Mouse (Mus musculus) retina, adult 2 months (tissue): ENCODE data around the gene Ntpcr.

Source experiments
- DNase-seq: peaks from one replicate; pipeline ENCODE4 v3.0.0-alpha.2; 2012; ENCODE audit warnings: low read depth, low spot score

Ntpcr gene

DNA sequence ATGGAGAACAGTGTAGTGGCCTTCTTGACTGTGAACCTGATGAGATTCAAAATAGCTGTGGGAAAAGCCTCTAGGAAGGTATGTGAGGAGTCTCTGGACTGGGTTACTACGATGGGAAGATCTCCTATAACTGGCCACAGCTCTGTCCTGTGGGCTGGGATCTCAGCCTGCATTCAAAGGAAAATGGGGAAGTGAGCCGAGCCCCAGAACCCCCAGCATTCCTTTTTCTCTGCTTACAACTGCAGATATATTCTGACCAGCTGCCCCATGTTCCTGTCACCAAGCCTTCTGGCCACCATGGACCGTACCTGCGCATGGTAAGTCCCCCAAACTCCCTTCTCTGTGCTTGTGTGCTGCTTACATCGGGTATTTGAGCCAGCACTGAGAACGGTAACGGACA, at the start of gene Ntpcr:
Gene Ntpcr (plus strand): TSS at position 218 of the 400 bp plus-strand sequence.
- no peak for DNase-seq

DNA sequence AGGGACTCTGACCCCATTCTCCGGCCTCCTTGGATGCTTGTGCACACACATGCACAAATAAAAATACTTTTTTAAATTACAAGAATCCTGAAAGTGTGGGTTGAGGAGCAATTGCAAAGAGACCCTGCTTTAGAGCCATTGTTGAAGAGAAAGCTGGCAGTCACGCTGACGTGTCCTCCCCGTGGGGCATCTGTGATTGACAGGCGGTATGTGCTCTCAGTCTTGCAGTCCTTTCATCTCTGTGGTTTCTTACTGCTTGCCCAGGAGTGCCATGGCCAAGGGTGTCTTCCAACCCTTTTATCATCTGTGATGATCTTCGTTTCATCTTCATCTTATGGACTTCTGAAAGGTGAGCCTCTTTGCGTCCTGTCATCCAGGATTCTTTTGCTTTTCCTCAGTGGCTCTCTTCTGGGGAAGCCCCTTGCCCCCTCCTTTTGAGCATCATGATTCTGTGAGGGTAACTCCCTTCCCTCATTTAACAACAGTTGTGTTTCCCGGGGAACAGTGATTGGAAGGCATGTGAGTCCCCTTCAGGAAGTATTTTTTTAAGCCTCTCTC, 48.8 kb upstream of the Ntpcr start:
- no peak for DNase-seq

DNA sequence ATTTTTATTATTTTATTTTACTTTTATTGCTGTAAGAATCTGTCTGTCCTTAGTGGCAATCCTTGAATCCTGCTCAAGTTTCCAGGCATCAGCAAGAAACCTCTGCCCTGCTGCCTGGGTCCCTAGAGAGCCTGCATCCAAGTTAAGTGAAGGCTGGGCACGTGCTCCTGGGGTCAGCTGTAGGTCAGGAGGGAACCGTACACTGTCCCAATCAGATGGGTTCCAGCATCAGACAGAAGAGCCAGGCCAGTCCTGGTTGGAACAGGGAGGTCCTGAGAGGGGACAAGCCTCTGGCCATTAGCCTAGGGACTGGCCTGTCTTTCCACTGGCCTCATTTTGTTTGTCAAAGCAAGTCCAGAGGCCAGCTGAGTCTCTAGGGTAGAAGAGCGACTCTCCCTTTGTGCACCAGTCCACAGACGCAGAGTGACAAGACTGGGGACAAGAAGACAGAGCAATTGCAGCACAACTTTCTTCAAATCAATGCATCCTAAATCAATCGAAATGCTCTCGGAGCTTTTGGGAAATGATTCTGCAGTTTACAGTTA, 44.5 kb upstream of the Ntpcr start:
- DNase-seq, result no peak

DNA sequence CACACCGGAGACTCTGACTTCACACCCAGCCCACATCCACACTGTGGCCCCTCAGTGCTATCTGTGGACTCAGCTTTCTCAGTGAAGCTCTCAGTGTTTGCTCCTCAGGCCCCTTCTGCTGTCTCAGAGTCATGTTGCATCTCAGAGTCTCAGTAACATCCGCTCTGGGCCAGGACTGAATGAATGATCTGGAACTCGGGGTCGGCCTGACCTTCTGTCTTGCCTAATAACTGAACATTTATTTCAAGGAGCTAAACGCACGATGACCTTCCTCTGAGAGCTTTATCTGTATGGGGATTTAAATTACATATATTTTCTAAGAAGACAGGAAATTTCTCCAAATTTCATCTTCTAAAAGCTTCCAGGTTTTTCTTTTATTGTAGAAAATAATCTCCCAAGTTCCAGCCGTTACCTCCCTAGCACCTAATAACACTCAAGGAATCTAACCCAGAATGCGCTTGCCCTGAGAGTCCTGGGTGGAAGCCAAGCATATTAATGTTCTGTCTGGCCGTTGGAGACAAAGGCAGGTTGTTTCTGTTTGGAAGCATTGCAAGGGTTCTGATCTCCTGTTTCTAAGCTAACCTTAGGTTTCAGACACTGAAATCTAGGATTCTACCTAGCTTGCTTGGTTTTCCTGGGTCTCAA, 43.4 kb upstream of the Ntpcr start:
- no peak for DNase-seq

DNA sequence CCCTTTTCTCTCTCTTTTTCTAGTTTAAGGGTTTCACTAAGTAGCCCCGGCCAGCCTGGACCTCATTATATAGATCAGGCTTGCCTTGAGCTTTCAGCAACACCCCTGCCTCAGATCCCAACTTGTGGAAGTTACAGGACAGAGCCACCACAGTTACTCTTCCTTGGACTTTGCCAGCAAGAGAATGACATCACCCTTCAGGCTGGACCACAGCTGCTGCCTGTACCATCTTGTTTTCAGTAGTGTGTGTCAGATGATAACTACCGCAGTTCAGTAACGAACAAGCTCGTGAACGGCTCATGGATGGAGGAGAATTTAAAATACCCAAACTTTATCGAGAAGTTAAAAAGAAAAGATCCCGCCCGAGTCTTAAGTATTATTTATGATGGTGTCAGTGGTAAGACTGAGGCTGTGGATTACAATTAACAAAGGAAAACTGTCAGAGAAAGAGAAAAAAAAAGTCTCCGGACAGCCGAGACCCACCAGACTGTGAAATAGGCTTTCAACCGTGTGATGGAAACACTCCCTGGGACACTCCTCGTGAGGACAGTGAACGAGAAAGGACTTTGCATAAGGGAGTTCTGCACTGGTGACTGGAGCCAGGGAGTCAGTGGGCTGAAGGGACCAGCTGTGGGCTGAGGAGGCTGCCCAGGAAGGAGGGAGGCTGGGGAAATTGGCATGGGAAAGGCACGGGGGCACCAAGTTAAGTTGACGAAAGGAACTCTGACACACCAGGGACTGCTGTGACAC, 39.4 kb upstream of the Ntpcr start:
- no peak for DNase-seq

DNA sequence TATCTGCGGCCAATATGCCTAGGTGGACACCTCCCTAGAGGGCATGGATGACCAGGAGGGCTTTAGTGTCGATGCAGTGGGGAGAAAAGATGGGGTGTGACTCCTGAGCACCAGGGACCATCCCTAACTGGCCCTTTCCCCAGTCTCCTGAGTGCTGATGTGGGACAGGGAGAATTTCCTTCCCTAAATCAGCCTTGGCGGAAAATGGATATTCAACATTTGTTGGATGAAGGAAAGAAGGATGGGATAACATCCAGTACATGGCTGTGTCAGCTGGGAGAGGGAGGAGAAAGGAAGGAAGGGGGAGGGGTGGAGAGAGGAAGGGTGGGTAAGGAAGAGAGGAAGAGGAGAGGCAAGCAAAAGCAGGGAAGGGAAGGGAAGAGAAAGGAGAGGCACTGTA, 38.8 kb upstream of the Ntpcr start:
- no peak for DNase-seq

DNA sequence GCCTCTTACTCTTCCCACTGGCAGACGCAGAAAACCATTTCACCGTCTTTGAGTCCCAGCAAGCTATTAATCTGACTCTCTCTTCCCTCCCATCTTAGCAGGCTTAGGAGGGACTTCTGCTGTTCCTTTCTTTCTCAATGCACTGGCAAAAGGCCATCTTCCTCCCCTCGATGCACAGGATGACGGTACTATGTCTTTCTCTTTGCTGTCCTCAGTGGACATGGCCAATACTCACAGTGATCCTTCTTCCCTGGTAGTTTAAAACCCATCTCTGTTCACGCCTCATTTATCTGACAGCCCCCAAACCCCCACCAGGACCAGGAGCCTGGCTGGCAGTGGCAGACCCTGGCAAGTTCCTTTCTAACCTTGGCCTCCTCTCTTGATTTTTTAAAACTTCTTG, 37.3 kb upstream of the Ntpcr start:
- DNase-seq, result no peak

DNA sequence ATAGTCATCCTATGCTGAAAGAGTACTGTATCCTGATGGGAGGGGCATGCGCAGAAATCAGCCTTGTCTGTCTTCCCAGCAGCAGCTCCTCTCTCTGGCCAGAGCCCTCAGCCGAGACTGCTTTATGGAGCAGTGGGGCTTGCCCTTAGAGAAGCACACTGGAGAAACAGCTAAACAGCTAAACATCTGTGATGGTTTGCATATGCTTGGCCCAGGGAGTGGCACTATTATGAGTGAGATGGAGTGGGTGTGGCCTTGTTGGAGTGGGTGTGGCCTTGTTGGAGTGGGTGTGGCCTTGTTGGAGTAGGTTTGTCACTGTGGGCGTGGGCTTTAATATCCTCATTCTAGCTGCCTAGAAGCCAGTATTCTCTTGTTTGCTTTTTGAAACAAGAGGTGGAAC, 36.6 kb upstream of the Ntpcr start:
- no peak for DNase-seq

DNA sequence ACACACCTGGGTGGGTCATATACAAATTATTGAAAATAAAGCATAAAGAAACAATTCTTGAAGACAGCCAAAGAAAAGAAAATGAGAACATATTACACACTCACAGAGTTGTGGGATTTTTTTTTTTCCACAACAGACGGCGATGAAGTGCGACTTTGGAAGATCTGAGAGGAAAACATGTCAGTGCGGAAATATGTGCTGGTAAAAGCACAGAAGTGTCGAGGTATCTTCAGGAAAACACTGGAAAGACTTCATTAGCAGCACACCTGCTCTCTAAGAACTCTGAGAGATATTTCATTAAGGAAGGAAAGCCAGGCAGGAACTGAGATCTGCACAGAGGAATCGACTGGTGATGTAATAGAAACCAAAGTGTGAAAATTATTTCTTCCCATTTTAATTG, 33.8 kb upstream of the Ntpcr start:
- DNase-seq, result no peak

DNA sequence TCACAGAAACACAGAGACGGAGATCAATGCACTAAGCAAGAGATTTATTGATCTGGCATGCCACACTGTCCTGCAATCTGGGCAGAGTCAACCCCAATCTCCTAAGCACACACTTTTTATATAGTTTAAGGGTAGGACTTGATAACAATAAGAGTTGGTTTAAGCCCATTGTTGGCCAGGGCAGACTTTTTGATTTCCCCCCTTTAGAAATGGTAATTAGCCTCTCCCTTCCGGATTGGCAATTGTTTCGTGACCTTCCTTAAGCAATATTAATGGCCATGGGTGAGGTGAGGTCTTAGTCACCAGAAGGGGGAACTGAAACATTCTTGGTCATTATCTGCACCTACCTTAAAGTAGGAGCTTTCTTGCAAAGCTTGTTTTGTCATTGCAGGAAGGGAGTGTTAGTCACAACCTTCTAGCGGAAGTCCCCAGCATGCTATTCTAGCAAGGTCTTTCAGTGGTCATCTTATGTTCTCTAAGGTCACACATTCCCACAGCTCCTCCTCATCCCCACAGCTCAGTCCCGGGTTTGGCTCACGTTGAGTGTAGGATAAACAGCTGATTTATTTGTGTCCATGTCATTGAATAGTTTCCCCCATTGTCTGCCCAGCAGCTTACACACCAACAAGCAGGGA, 30.3 kb upstream of the Ntpcr start:
- DNase-seq, result no peak

DNA sequence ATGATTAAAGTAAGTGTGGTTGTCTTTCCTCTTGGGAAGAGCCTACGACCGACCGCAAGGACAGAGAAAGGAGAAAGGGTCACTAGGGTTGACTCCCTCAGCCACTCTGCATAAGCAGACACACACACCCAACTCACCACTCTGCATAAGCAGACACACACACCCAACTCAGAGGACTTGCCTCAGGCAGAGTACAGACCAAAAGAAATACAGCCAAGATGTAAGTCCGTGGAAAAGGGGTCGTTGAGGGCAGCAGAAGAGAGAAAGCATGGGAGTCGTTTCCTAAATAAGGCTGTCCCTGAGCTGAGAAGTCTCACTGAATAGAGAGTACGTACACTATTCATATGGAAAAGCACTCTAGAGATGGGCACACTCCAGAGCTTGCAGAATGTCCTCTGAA, 29.4 kb upstream of the Ntpcr start:
- DNase-seq, result no peak

DNA sequence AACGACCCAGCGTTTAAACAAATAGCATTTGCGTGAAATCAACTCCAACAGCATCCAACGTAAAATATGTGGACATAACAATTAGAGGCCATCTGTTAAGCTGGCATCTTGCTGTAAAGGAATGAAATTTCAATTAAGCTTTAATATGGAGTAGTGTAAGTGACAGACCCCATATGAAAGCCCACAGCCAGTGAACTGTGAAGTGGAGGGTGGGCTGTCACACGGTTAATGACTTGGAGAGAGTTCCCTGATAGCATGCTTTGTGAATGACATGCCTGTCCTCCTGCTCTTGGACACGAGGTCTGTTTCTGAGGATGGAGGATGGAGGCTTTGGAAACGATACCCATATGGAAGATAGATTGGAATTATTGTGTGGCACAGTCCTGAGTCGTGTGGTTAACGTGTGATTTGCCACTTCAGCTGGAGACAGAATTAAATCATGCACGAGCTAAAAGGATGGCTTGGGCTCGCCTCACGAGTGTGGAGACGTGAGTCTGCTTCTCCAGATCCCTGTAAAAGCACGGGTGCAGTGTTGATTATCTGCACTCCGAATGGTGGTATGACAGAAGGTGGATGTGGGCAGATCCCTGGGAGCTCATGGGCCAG, 26.8 kb upstream of the Ntpcr start:
- no peak for DNase-seq

DNA sequence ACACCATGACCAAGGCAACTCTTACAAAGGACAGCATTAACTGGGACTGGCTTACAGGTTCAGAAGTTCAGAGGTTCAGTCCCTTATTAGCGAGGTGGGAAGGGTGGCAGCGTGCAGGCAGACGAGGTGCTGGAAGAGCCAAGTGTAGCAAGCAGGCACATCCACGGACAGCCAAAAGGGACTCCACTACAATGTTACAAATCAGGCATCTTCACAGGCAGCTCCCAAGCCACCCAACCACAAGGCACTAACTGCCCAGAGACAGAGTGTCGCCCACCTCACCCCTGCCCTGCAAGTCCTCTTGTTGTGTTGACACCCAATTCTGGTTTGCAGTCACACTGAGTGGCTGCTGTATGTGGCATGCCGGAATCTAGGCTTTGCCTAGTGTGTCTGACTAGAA, 25.3 kb upstream of the Ntpcr start:
- no peak for DNase-seq

DNA sequence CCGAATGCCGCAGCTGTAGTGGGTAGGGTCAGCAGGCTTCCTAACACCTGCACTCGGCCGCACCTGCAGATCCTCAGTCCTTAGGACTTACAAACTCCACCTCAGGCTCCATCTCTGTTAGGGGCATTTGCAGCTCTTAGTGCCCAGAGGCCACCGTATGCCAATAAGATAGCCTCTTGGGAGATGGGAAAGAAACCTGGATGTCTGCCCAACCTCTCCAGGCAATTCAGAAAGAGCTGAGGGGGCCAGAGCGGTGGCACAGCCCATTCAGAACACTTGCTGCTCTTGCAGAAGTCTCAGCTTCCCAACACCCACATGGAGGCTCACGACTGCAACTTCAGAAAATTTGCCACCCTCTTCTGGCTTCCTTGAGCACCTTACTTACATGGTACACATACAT, 23.9 kb upstream of the Ntpcr start:
- DNase-seq, result no peak

DNA sequence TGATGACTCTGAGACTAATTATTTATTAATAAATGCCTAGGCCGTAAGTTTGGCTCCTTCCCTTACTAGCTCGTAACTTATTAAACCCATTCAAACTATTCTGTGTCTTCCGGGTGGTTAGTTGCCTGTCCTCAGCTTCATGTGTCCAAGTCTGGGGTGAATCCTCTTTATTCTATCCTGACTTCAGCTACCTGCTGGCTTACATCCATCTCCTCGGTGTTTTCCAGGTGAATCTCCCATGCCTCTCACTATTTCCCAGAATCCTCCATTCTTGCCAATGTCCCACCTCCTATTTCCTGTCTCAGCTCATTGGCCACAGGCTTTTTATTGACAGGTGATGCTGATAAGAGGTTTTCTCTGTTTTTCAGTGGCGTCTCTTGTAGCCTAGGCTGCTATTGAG, 20.6 kb upstream of the Ntpcr start:
- DNase-seq, result no peak

DNA sequence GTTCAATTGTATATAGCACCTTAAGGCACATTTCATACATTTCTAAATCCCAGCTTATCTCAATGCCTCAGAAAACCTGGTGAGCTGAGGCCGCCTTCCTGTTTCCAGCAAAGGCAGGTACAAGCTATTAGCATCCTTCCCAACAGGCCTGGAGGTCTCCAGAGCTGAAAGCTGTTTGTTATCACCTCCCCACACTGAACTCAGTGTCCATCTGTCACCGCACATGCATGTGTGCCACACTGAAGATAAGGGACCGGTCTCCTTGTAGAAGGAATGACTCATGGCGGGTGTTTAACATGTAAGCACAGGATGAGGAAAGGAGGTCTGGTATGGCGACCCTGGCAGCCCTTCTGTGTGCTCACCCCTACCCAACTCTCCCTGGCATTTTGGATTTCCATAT, 18.2 kb upstream of the Ntpcr start:
- DNase-seq, result no peak

DNA sequence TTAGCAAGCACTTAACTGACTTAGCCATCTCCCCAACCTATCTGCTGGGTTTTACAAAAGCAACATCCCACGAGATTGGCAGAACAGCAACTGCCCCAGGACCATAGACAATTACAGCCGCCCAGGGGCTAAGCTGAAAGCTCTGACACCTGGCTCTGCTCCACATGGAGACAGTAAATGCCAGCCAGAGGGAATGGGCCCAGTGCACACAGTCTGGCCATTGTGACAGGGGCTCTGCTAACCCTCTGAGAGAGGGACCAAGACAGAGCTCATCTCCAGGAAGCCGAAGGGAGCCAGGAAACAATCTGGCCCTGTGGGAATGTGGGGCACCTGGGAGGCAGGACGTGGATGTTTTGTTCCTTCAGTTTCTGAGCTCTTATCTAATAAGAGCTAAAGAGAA, 13.6 kb upstream of the Ntpcr start:
- DNase-seq, result no peak

DNA sequence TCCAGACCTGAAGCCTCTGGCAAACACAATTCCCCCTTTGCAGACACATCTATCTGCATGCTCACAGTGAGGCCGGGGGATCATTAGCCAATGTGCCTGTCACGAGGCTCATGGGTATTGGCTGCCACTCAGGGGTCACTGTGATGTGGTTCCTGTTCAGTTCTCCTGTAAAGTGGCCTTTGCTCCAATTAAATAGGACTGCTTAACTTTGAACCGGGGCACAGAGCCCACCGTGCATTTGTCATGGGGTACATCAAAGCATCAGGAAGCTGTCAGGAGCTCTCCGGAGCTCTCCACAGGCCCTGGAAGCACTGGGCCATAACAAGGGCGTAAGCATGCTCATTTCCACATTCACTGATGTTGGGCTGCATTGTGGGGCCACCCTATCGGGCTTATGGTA, 13.2 kb upstream of the Ntpcr start:
- no peak for DNase-seq

DNA sequence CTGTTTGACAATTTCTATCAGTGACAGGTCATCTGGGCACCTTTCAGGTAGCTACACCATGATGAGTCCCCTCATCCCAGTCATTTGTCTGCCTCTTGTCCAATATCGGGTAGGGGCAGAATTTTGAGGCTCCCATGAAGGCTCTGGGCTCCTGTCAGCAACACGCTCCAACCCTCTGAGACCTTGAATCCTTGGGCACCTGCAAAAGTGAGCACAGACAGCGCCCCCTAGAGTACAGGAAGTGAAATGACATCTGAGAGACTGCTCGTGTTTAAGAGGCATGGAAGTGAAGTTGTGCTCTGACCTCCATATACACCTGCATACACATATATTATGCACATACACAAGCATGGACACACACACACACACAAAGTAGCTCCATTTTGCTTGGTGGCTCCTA, 10.8 kb upstream of the Ntpcr start:
- no peak for DNase-seq

DNA sequence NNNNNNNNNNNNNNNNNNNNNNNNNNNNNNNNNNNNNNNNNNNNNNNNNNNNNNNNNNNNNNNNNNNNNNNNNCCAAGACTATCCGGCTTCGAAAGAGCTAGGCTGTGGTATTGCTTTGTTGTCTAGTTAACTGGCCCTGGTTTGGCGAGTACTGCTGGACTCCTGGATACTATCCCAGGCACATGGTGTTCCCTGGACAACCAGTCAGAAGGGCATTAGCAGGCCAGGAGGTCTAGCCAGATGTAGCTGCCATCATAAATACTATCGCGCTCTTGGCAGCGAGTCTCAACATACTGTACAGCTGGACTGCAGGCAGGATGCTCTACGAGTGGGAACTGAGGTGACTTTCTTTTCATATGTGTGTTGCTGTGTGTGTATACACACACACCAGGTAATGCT, 7.1 kb upstream of the Ntpcr start:
- DNase-seq, result no peak

DNA sequence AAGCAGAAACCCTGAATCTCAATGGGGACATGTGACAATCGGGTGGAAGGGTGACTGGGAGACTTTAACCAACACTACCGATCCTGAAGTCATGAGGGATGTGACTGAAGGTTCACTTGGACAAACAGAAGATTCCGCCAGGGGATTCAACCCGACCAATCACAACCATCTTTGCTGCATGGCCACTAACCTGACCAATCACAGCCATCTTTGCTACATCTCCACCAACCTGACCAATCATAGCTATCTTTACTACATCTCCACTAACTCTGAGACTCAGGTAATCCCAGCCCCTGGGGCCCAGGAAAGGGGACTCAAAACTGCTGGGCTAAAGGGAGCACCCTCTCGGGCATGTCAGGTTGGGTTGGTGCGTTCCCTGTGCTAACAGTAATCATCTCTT, 6.3 kb upstream of the Ntpcr start:
- no peak for DNase-seq
